Mouse (Mus musculus) ES-E14 (cell line): ENCODE results near the gene C1qtnf4.

Experiments used
- CHD2 ChIP-seq: IDR thresholded peaks from 2 replicates; pipeline ENCODE4 v1.6.1; 2014; ENCODE audit warnings: mild to moderate bottlenecking, low read depth, low read length, inconsistent platforms
- HCFC1 ChIP-seq: IDR thresholded peaks from 2 replicates; pipeline ENCODE4 v1.6.1; 2012; ENCODE audit warnings: low read length, inconsistent platforms, borderline replicate concordance; ENCODE audit not compliant: insufficient read depth
- ZC3H11A ChIP-seq: IDR thresholded peaks from 2 replicates; pipeline ENCODE4 v1.6.1; 2012; ENCODE audit warnings: low read depth, mild to moderate bottlenecking, inconsistent platforms, low read length, borderline replicate concordance
- ZNF384 ChIP-seq: IDR thresholded peaks from 2 replicates; pipeline ENCODE4 v1.6.1; 2012; ENCODE audit warnings: low read depth, low read length, inconsistent platforms

- TF ChIP-seq ZNF384 (no peak), HCFC1 (no peak), CHD2 (no peak), ZC3H11A (no peak)
Measured at GRCm38 (mm10) chr2:90848331-90848730, 37.3 kb upstream of the C1qtnf4 start.
